Mouse (Mus musculus): ENCODE results near the gene Nxph4. TPM values are rescaled to one million over a fixed set of nuclear protein-coding genes. Genes with fewer than 3 reads are reported as not detected.

Nxph4 gene
- polyA plus RNA-seq, 1 experiment from 2014 or later, result 78.8 TPM

DNA sequence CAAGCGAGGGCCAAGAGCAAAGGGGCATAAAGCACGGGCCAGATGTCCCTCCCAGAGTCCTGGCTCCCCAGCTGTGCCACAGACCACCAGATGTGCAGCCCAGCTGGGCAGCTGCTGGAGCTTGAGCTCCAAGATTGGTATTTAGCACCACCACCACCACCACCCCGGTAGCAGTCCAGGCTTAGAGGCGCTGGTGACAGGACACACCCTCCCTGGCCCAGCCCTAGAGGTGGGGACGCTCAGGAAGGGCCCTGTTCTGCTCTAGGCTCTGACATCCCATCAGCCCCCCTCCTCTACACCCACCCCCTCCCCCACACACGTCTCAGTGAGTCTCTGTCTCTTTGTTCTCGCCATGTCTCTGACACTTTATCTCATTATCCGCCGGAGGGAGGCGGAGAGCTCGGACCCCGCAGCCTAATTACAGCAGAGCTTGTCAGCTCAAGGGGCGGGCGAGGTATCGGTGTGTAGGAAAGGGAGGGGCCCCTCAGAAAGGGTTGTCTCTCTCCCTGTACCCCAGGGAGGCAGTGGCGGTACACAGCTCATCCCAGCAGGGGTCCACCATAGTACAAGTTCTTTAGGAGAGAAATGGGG, 20.8 kb downstream of the Nxph4 start:
- Histone ChIP-seq H3K4me2 (replicated peaks) (peak overlapping the region; percentile 82), H3K9ac (replicated peaks) (peak overlapping the region; percentile 43; the same call in 1 of the 2 replicates), H3K9me3 (no peaks in the 10 kb centered on the region), H3K27ac (peak overlapping the region; percentile 97), H3K36me3 (peaks cover 12% of the 10 kb centered on the region), H3K4me1 (replicated peaks) (peaks cover 88% of the 10 kb centered on the region), H3K27me3 (peaks cover 44% of the 10 kb centered on the region), H3K4me3 (replicated peaks) (peak overlapping the region; percentile 45)
- peak; percentile 17; the same call in 1 of the 2 replicates for ATAC-seq
- WGBS, result under 1% methylated on average over 16 of the region's 16 CpGs

DNA sequence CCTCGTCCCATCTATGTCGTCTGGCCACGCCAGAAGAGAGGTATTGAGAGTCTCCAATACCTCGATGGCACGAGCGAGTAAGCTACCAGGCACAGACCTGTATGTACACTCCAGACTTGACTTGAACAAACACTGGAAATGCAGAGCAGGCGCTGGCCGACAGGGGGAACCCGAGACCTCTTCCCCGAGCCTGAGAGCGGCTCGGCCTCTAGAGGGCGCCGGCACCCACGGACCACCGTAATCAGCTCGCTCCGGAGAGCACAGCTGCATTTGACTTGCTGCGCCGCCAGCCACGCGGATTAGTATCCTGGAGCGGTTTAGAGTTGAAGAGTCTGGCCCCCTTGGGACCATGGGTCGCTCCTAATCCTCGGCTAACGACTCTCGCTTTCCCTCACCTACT, 21.5 kb downstream of the Nxph4 start:
- peak; percentile 32 for ATAC-seq
- Histone ChIP-seq H3K27me3 (peaks cover 36% of the 10 kb centered on the region), H3K9ac (replicated peaks) (peak overlapping the region; percentile 70), H3K4me3 (replicated peaks) (peak overlapping the region; percentile 45), H3K4me2 (replicated peaks) (peak overlapping the region; percentile 82), H3K9me3 (no peaks in the 10 kb centered on the region), H3K27ac (peak overlapping the region; percentile 97), H3K36me3 (peaks cover 4% of the 10 kb centered on the region; the same call in 1 of the 2 replicates), H3K4me1 (replicated peaks) (peaks cover 96% of the 10 kb centered on the region)
- under 1% methylated on average over 27 of the region's 27 CpGs for WGBS

GRCm38 (mm10) chr10:127512307-127512666, 22.1 kb downstream of the Nxph4 start:
- Histone ChIP-seq H3K4me2 (replicated peaks) (peak overlapping the region; percentile 82), H3K9me3 (no peaks in the 10 kb centered on the region), H3K4me3 (replicated peaks) (peak overlapping the region; percentile 45), H3K4me1 (replicated peaks) (peaks cover 96% of the 10 kb centered on the region), H3K27ac (peak overlapping the region; percentile 97), H3K27me3 (peaks cover 36% of the 10 kb centered on the region), H3K36me3 (no peaks in the 10 kb centered on the region), H3K9ac (replicated peaks) (peak overlapping the region; percentile 70)
- WGBS, result 1% methylated on average over 7 of the region's 7 CpGs
- ATAC-seq, result no peak

DNA sequence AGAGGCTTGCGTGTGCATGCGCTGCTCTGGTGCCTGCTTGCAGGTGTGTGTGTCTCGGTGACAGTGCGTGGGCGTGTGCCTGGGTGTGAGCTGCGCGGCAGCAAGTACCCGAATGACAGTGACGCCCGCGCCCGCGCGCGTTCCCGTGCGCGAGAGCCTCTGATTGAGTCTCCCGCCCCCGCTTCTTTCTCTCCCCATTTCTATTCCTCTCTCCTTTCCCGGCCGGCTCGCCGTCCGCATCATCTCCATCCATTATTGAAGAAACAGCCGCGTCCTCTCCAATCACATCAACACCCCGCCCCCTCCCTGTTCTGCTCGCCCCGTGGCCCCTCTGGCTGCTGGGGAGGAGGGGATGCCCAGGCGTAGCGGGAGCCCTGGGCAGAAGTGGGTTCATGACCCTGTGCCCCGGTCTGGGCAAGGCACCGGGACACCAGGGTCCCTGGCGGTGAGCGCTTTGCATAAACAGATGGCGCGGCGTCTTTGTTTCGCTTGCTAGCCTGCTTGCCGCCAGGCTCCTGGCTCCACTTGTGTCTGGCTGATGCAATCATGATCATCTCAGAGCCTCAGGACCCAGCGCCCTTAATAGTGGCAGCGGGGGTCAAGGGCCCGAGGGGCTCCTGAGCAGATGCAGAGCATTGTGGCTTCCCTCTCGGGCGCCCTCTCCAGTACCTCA, 22.6 kb downstream of the Nxph4 start:
- ATAC-seq, result peak; percentile 11
- Histone ChIP-seq H3K4me3 (replicated peaks) (peak overlapping the region; percentile 45), H3K36me3 (no peaks in the 10 kb centered on the region), H3K9me3 (no peaks in the 10 kb centered on the region), H3K4me1 (replicated peaks) (peaks cover 91% of the 10 kb centered on the region), H3K27me3 (peaks cover 36% of the 10 kb centered on the region), H3K9ac (replicated peaks) (peak overlapping the region; percentile 70), H3K4me2 (replicated peaks) (peak overlapping the region; percentile 82), H3K27ac (peak overlapping the region; percentile 97)
- WGBS, result under 1% methylated on average over 45 of the region's 46 CpGs

- Histone ChIP-seq H3K4me2 (replicated peaks) (peak overlapping the region; percentile 82), H3K36me3 (0 out of 2 replicates have a peak, but pooled peaks cover under 1% of the 10 kb centered on the region), H3K4me1 (replicated peaks) (peaks cover 84% of the 10 kb centered on the region), H3K4me3 (replicated peaks) (peak overlapping the region; percentile 45), H3K27ac (peak overlapping the region; percentile 97), H3K27me3 (peaks cover 37% of the 10 kb centered on the region), H3K9me3 (no peaks in the 10 kb centered on the region), H3K9ac (replicated peaks) (peak overlapping the region; percentile 70)
- 6% methylated on average over 11 of the region's 11 CpGs for WGBS
- no peak for ATAC-seq
These were observed 23.3 kb downstream of the Nxph4 start for GRCm38 (mm10) chr10:127510895-127511617.

GRCm38 (mm10) chr10:127509837-127510701, 24.3 kb downstream of the Nxph4 start:
- peak overlapping the region; percentile 45 for H3K4me3 ChIP-seq (replicated peaks)
- no peak for ATAC-seq
- H3K9me3 ChIP-seq, result no peaks in the 10 kb centered on the region
- 5% methylated on average over 17 of the region's 17 CpGs for WGBS
- H3K9ac ChIP-seq (replicated peaks), result peak overlapping the region; percentile 70
- peaks cover 74% of the 10 kb centered on the region for H3K4me1 ChIP-seq (replicated peaks)
- peaks cover 7% of the 10 kb centered on the region for H3K36me3 ChIP-seq
- peak overlapping the region; percentile 82 for H3K4me2 ChIP-seq (replicated peaks)
- H3K27ac ChIP-seq, result peak overlapping the region; percentile 97
- H3K27me3 ChIP-seq, result peaks cover 29% of the 10 kb centered on the region

DNA sequence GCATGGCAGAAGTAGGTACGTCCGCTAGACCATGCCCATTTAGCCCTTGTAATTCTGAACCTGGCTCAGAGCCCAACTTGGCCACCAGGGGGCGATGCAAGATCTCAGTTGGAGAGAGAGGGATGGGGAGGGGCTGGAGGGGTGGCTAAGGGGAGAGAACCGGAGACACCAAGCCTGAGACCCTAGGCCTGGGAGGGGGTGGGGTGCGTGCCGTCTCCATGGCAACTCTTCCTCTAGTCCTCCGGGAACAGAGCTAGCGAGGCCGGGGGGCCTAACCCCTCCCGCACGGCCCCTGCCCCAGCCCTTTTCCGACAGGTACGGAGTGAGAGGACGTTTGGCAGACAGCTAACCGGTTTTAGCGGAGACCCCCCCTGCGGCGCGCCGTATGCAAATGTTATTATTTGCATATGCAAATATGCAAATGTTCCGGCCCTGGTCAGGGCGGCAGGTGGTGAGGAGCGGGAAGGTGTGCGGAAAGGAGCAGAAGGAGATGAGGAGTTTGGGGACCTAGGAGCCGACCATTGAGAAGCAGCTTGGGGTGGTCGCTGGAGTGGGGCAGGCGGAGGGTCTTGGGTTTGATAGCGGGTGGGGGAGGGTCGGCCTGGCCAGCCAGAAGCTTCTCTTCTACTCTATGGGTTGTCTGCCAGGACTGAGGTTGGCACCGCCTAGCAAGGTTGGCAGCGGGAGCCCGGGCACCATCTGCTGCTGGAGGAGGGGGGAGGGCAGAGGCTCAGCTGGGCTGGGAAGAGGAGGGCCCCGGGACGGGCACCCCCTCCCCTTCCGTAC, 25.1 kb downstream of the Nxph4 start:
- Histone ChIP-seq H3K27me3 (peaks cover 21% of the 10 kb centered on the region), H3K27ac (peak overlapping the region; percentile 97), H3K36me3 (peaks cover 7% of the 10 kb centered on the region), H3K9ac (replicated peaks) (peak overlapping the region; percentile 70), H3K9me3 (no peaks in the 10 kb centered on the region), H3K4me3 (replicated peaks) (peak overlapping the region; percentile 38), H3K4me1 (replicated peaks) (peaks cover 66% of the 10 kb centered on the region), H3K4me2 (replicated peaks) (peak overlapping the region; percentile 82)
- WGBS, result 1% methylated on average over 34 of the region's 35 CpGs
- peak; percentile 70 for ATAC-seq

GRCm38 (mm10) chr10:127508239-127508638, 26.1 kb downstream of the Nxph4 start:
- H3K4me2 ChIP-seq (replicated peaks), result peak overlapping the region; percentile 82
- H3K9me3 ChIP-seq, result no peaks in the 10 kb centered on the region
- 3% methylated on average over 15 of the region's 15 CpGs for WGBS
- H3K27me3 ChIP-seq, result peaks cover 20% of the 10 kb centered on the region
- no peak overlapping the region for H3K27ac ChIP-seq
- 0 out of 2 replicates have a peak overlapping the region, but pooled peaks have one; percentile 36 for H3K9ac ChIP-seq (replicated peaks)
- no peak overlapping the region for H3K4me3 ChIP-seq (replicated peaks)
- peaks cover 56% of the 10 kb centered on the region for H3K4me1 ChIP-seq (replicated peaks)
- no peak for ATAC-seq
- H3K36me3 ChIP-seq, result peaks cover 7% of the 10 kb centered on the region

GRCm38 (mm10) chr10:127500894-127501893, 33.2 kb downstream of the Nxph4 start, which contains the start of gene Stac3:
TSS of gene Stac3 (plus strand) at chr10:127501686.
- H3K27ac ChIP-seq, result no peak within 1 kb of the TSS
- H3K4me1 ChIP-seq (replicated peaks), result no peaks in the 10 kb centered on the region
- peaks cover 54% of the 10 kb centered on the region for H3K36me3 ChIP-seq
- H3K27me3 ChIP-seq, result 0 out of 2 replicates have a peak, but pooled peaks cover 4% of the 10 kb centered on the region
- no peak within 1 kb of the TSS for H3K4me3 ChIP-seq (replicated peaks)
- H3K4me2 ChIP-seq (replicated peaks), result no peak within 1 kb of the TSS
- no peaks in the 10 kb centered on the region for H3K9me3 ChIP-seq
- no peak for ATAC-seq
- 79% methylated on average over 13 of the region's 13 CpGs for WGBS
- no peak within 1 kb of the TSS for H3K9ac ChIP-seq (replicated peaks)

DNA sequence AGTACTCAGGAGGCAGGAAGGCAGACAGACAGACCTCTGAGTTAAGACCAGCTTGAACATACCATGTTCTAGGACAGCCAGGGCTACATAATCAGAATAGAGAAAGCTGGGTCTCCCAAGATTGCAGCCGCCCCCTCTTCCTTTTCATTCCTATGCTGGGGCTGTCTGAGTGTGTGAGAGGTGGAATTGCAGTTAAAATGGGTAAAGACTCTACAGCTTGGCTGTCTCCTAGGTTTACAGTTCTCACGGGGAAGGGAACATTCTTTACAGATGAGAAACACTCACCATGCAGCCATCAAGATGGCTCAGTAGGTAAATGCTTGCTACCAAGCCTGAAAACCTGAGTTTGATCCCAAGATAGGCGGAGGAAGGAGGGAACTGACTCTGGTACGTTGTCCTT, 34.3 kb downstream of the Nxph4 start:
- H3K27me3 ChIP-seq, result no peaks in the 10 kb centered on the region
- no peaks in the 10 kb centered on the region for H3K9me3 ChIP-seq
- H3K27ac ChIP-seq, result no peak overlapping the region
- H3K4me1 ChIP-seq (replicated peaks), result no peaks in the 10 kb centered on the region
- H3K36me3 ChIP-seq, result peaks cover 57% of the 10 kb centered on the region
- no peak overlapping the region for H3K4me3 ChIP-seq (replicated peaks)
- 93% methylated on average over 4 of the region's 4 CpGs for WGBS
- H3K4me2 ChIP-seq (replicated peaks), result no peak overlapping the region
- H3K9ac ChIP-seq (replicated peaks), result no peak overlapping the region
- no peak for ATAC-seq
